Mouse (Mus musculus): Measurements from ENCODE around the gene Six1. TPM values are rescaled to one million over a fixed set of nuclear protein-coding genes. Genes with fewer than 3 reads are reported as not detected.

Gene Six1
- total and polyA plus RNA-seq, 2 experiments from 2014 or later, result 0.47 to 0.68 TPM

- H3K36me3 ChIP-seq (ENCODE audit: insufficient read depth, low read length), result no peaks in the 10 kb centered on the region
- H3K4me2 ChIP-seq (ENCODE audit: low read depth, low read length), result peak overlapping the region; percentile 56
- H3K4me1 ChIP-seq (ENCODE audit: insufficient read depth, low read length), result no peaks in the 10 kb centered on the region
- H3K9me3 ChIP-seq (ENCODE audit: low read length), result no peaks in the 10 kb centered on the region
- H3K27ac ChIP-seq, result no peak overlapping the region
- under 1% methylated on average over 48 of the region's 53 CpGs for WGBS
- ATAC-seq, result no peak
- no peak for DNase-seq (ENCODE audit: low spot score)
- TF ChIP-seq CTCF (IDR thresholded peaks at IDR 0.05; ENCODE audit: low read depth), result no peak
- H3K9ac ChIP-seq (replicated peaks; ENCODE audit: low read length), result no peak overlapping the region
- peak overlapping the region; percentile 33 for H3K4me3 ChIP-seq (ENCODE audit: low read length)
- H3K27me3 ChIP-seq (ENCODE audit: insufficient read depth, low read length), result peaks cover 95% of the 10 kb centered on the region
Measured at GRCm38 (mm10) chr12:73044221-73045045, 9.3 kb downstream of the Six1 start.

GRCm38 (mm10) chr12:73043396-73044167 lies 10.1 kb downstream of the Six1 start:
- Histone ChIP-seq H3K27ac (no peak overlapping the region), H3K27me3 (ENCODE audit: insufficient read depth, low read length) (peaks cover 95% of the 10 kb centered on the region), H3K9me3 (ENCODE audit: low read length) (no peaks in the 10 kb centered on the region), H3K9ac (replicated peaks; ENCODE audit: low read length) (no peak overlapping the region), H3K4me2 (ENCODE audit: low read depth, low read length) (no peak overlapping the region), H3K4me1 (ENCODE audit: insufficient read depth, low read length) (no peaks in the 10 kb centered on the region), H3K36me3 (ENCODE audit: insufficient read depth, low read length) (no peaks in the 10 kb centered on the region), H3K4me3 (ENCODE audit: low read length) (no peak overlapping the region)
- ATAC-seq, result no peak
- WGBS, result 5% methylated on average over 14 of the region's 14 CpGs
- no peak for DNase-seq (ENCODE audit: low spot score)
- no peak for TF ChIP-seq CTCF (IDR thresholded peaks at IDR 0.05; ENCODE audit: low read depth)

- no peak for TF ChIP-seq CTCF (IDR thresholded peaks at IDR 0.05; ENCODE audit: low read depth)
- Histone ChIP-seq H3K27me3 (ENCODE audit: insufficient read depth, low read length) (peaks cover 95% of the 10 kb centered on the region), H3K36me3 (ENCODE audit: insufficient read depth, low read length) (no peaks in the 10 kb centered on the region), H3K9me3 (ENCODE audit: low read length) (no peaks in the 10 kb centered on the region), H3K4me2 (ENCODE audit: low read depth, low read length) (no peak overlapping the region), H3K4me3 (ENCODE audit: low read length) (no peak overlapping the region), H3K9ac (replicated peaks; ENCODE audit: low read length) (no peak overlapping the region), H3K4me1 (ENCODE audit: insufficient read depth, low read length) (no peaks in the 10 kb centered on the region), H3K27ac (no peak overlapping the region)
- no peak for ATAC-seq
- no peak for DNase-seq (ENCODE audit: low spot score)
- WGBS, result 9% methylated on average over 2 of the region's 2 CpGs
Measured at GRCm38 (mm10) chr12:73042903-73043302, 10.8 kb downstream of the Six1 start.

- ATAC-seq (no peak), DNase-seq (ENCODE audit: low spot score) (no peak)
- H3K9me3 ChIP-seq (ENCODE audit: low read length), result no peaks in the 10 kb centered on the region
- no peak overlapping the region for H3K27ac ChIP-seq
- no peak overlapping the region for H3K9ac ChIP-seq (replicated peaks; ENCODE audit: low read length)
- no peak for TF ChIP-seq CTCF (IDR thresholded peaks at IDR 0.05; ENCODE audit: low read depth)
- H3K27me3 ChIP-seq (ENCODE audit: insufficient read depth, low read length), result peaks cover 95% of the 10 kb centered on the region
- H3K4me1 ChIP-seq (ENCODE audit: insufficient read depth, low read length), result no peaks in the 10 kb centered on the region
- H3K4me3 ChIP-seq (ENCODE audit: low read length), result no peak overlapping the region
- H3K36me3 ChIP-seq (ENCODE audit: insufficient read depth, low read length), result no peaks in the 10 kb centered on the region
- H3K4me2 ChIP-seq (ENCODE audit: low read depth, low read length), result no peak overlapping the region
- WGBS, result 5% methylated on average over 5 of the region's 5 CpGs
Measured at GRCm38 (mm10) chr12:73042406-73042805, 11.3 kb downstream of the Six1 start.

- DNase-seq (ENCODE audit: low spot score), result no peak
- no peak for ATAC-seq
- Histone ChIP-seq H3K36me3 (ENCODE audit: insufficient read depth, low read length) (no peaks in the 10 kb centered on the region), H3K4me2 (ENCODE audit: low read depth, low read length) (no peak overlapping the region), H3K9me3 (ENCODE audit: low read length) (no peaks in the 10 kb centered on the region), H3K27ac (no peak overlapping the region), H3K4me1 (ENCODE audit: insufficient read depth, low read length) (no peaks in the 10 kb centered on the region), H3K27me3 (ENCODE audit: insufficient read depth, low read length) (peaks cover 89% of the 10 kb centered on the region), H3K4me3 (ENCODE audit: low read length) (no peak overlapping the region), H3K9ac (replicated peaks; ENCODE audit: low read length) (no peak overlapping the region)
- WGBS, result 2% methylated on average over 10 of the region's 10 CpGs
- TF ChIP-seq CTCF (IDR thresholded peaks at IDR 0.05; ENCODE audit: low read depth), result no peak
Measured at GRCm38 (mm10) chr12:73041256-73041630, 12.4 kb downstream of the Six1 start.

GRCm38 (mm10) chr12:73040563-73041255 lies 13.0 kb downstream of the Six1 start:
- no peak for TF ChIP-seq CTCF (IDR thresholded peaks at IDR 0.05; ENCODE audit: low read depth)
- H3K4me3 ChIP-seq (ENCODE audit: low read length), result no peak overlapping the region
- H3K4me1 ChIP-seq (ENCODE audit: insufficient read depth, low read length), result no peaks in the 10 kb centered on the region
- H3K9ac ChIP-seq (replicated peaks; ENCODE audit: low read length), result no peak overlapping the region
- DNase-seq (ENCODE audit: low spot score), result no peak
- no peak overlapping the region for H3K4me2 ChIP-seq (ENCODE audit: low read depth, low read length)
- no peak overlapping the region for H3K27ac ChIP-seq
- H3K9me3 ChIP-seq (ENCODE audit: low read length), result no peaks in the 10 kb centered on the region
- H3K36me3 ChIP-seq (ENCODE audit: insufficient read depth, low read length), result no peaks in the 10 kb centered on the region
- 2% methylated on average over 27 of the region's 27 CpGs for WGBS
- peaks cover 89% of the 10 kb centered on the region for H3K27me3 ChIP-seq (ENCODE audit: insufficient read depth, low read length)
- no peak for ATAC-seq

All from hindbrain, postnatal 0 days (tissue).